Mouse (Mus musculus): ENCODE data around the gene Ctsf. TPM values are rescaled to one million over a fixed set of nuclear protein-coding genes. Genes with fewer than 3 reads are reported as not detected.
"Not testable (repeated sequence)": the region's sequence is repeated elsewhere in the genome, so short reads cannot be mapped to it uniquely, and the experiment has no call there.

Gene Ctsf
- total RNA-seq (2021): 10 to 100 TPM; 26.6 to 33.4 TPM
- long read RNA-seq, experiment 1, transcript Ctsf-201 (14 exons, 1,980 nt): major isoform, 26 of 36 reads
- long read RNA-seq, experiment 1, partial matches to known transcripts: 5 of 36 reads
- long read RNA-seq, experiment 1, other reads (novel, unspliced or antisense): 4 of 36 reads
- long read RNA-seq, experiment 2, transcript Ctsf-201 (14 exons, 1,980 nt): major isoform, 37 of 48 reads
- long read RNA-seq, experiment 2, partial matches to known transcripts: 3 of 48 reads
- long read RNA-seq, experiment 2, other reads (novel, unspliced or antisense): 8 of 48 reads

GRCm38 (mm10) chr19:4854552-4855469, at the start of gene Ctsf:
TSS of gene Ctsf (plus strand) at chr19:4855130.
- DNase-seq: peak; percentile 86 to 91
- intact Hi-C loops (cut with DNase I): no loop called here

- DNase-seq: no peak
- intact Hi-C loops (cut with DNase I): loop anchor here (5.0 kb wide), 1 partner anchor 53 kb away; the partner anchor contains the start of gene Rbm4b
Observed at GRCm38 (mm10) chr19:4810309-4810708, 44.6 kb upstream of the Ctsf start.

- intact Hi-C loops (cut with DNase I): loop anchor here (5.0 kb wide), 1 partner anchor 53 kb away; the partner anchor contains the start of gene Rbm4b
- no peak for DNase-seq
Observed at GRCm38 (mm10) chr19:4810746-4811062, 44.2 kb upstream of the Ctsf start.

GRCm38 (mm10) chr19:4811063-4811908, 43.6 kb upstream of the Ctsf start, which contains the start of the genes Gm21992 and Rbm14:
TSS of gene Gm21992 (minus strand) at chr19:4811612.
TSS of gene Rbm14 (minus strand) at chr19:4811634.
- peak; percentile 98 for DNase-seq
- intact Hi-C loops (cut with DNase I): loop anchor here (5.0 kb wide), 1 partner anchor 54 kb away; the partner anchor contains the start of gene Rbm4b

GRCm38 (mm10) chr19:4811909-4812242, 43.1 kb upstream of the Ctsf start:
- intact Hi-C loops (cut with DNase I): loop anchor here (5.0 kb wide), 1 partner anchor 55 kb away; the partner anchor contains the start of gene Rbm4b

GRCm38 (mm10) chr19:4812334-4812949, 42.5 kb upstream of the Ctsf start:
- not testable (repeated sequence) for DNase-seq
- intact Hi-C loops (cut with DNase I): loop anchor here (5.0 kb wide), 1 partner anchor 55 kb away; the partner anchor contains the start of gene Rbm4b

More at GRCm38 (mm10) chr19:4811909-4812242, 43.1 kb upstream of the Ctsf start:
- no peak for DNase-seq

GRCm38 (mm10) chr19:4813015-4813414, 41.9 kb upstream of the Ctsf start:
- intact Hi-C loops (cut with DNase I): loop anchor here (5.0 kb wide), 1 partner anchor 56 kb away; the partner anchor contains the start of gene Rbm4b
- no peak for DNase-seq

GRCm38 (mm10) chr19:4817182-4817835, 37.6 kb upstream of the Ctsf start:
- intact Hi-C loops (cut with DNase I): no loop called here
- DNase-seq: no peak

- DNase-seq: peak; percentile 77 to 81
- intact Hi-C loops (cut with DNase I): no loop called here
Observed at GRCm38 (mm10) chr19:4820678-4821303, 34.1 kb upstream of the Ctsf start.

GRCm38 (mm10) chr19:4828444-4829114, 26.4 kb upstream of the Ctsf start:
- no peak for DNase-seq
- intact Hi-C loops (cut with DNase I): no loop called here

- intact Hi-C loops (cut with DNase I): no loop called here
- peak; percentile 70 to 78 for DNase-seq
Observed at GRCm38 (mm10) chr19:4829156-4829555, 25.8 kb upstream of the Ctsf start.

- DNase-seq: no peak
- intact Hi-C loops (cut with DNase I): no loop called here
Observed at GRCm38 (mm10) chr19:4833977-4834376, 21.0 kb upstream of the Ctsf start.

- no peak for DNase-seq
- intact Hi-C loops (cut with DNase I): no loop called here
Observed at GRCm38 (mm10) chr19:4836096-4836495, 18.8 kb upstream of the Ctsf start.

- no peak for DNase-seq
- intact Hi-C loops (cut with DNase I): no loop called here
Observed at GRCm38 (mm10) chr19:4837049-4837448, 17.9 kb upstream of the Ctsf start.

GRCm38 (mm10) chr19:4838526-4839140, 16.3 kb upstream of the Ctsf start:
- no peak for DNase-seq
- intact Hi-C loops (cut with DNase I): no loop called here

- DNase-seq: peak; percentile 96
- intact Hi-C loops (cut with DNase I): no loop called here
Observed at GRCm38 (mm10) chr19:4839149-4839548, 15.8 kb upstream of the Ctsf start, which contains the start of the genes Ccs and Ccdc87. TSS of gene Ccs (minus strand) at chr19:4839332. TSS of gene Ccdc87 (plus strand) at chr19:4839366.

- DNase-seq: no peak
- intact Hi-C loops (cut with DNase I): loop anchor here (5.0 to 10.0 kb wide), 2 partner anchors 209 to 346 kb away; partner anchors contain the start of gene 2010003K11Rik
Observed at GRCm38 (mm10) chr19:4840848-4841247, 14.1 kb upstream of the Ctsf start.

All from gastrocnemius, postnatal 36 days (tissue).